Mouse (Mus musculus) adrenal gland (tissue): ENCODE data around the gene Zfyve27.

Experiments used
- intact Hi-C: fragments of 180-260 bp; cut with DNase I; formaldehyde crosslinking; loops from one replicate; pipeline ENCODE4 v1.15.1; 2025

Gene Zfyve27

DNA sequence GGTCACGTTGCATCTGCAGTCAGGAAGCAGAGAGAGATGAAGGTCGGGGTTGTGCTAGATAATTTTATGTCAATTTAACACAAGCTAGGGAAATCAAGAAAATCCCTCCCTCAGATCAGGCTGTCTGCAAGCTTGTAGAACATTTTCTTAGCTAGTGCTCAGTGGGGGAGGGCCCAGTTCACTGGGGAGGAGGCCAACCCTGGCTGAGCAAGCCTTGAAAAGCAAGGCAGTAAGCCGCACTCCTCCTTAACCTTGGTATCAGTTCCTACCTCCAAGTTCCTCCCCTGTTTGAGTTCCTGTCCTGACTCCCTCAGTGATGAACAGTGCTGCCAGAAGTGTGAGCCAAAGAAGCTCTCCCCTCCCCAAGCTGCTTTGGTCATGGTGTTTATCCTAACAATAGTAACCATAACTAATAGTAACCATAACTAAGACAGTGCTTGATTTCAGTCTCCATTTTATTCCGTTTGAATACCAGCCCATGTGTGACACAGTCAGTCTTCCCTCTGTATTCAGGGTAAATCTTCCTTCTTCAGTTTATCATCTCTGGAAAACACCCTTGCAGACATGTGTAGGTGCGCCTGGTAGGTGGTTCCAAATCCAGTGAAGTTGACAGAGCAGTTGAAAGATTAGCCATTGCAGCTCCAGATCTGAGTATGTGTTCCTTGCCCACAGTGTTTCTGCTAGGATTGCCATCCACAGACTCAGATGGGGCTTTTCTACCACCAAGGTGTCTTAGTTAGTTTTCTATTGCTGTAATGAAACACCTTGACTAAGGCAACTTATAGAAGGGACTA, 23.8 kb upstream of the Zfyve27 start:
- intact Hi-C loops: no loop called here

DNA sequence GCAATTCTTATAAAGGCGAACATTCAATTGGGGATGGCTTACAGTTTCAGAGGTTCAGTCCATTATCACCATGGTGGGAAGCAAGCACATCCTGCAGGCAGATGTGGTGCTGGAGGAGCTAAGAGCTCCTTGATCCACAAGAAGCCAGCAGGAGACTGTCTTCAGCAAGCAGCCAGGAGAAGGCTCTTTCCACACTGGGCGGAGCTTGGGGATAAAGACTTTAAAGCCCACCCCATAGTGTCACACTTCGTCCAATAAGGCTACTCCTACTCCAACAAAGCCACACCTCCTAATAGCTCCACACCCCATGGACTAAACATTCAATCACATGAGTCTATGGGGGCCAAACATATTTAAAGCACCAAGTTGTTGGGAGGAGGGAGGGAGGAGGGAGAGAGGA, 21.8 kb upstream of the Zfyve27 start:
- intact Hi-C loops: no loop called here

DNA sequence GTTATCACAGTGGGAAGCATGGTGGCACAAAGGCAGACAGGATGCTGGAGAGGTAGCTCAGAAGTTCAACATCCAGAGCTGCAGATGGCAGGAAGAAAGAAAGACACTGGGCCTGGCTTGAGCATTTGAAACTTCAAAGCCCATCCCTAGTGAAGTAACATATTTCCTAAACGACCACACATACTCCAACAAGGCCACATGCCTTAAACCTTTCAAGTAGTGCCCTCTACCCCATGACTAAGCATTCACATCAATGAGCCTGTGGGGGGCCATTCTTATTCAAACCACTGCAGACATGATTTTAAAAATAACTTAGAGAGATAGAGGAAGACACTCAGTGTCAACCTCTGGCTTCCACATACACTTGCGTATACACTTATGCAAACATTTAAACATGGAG, 21.0 kb upstream of the Zfyve27 start:
- intact Hi-C loops: no loop called here

DNA sequence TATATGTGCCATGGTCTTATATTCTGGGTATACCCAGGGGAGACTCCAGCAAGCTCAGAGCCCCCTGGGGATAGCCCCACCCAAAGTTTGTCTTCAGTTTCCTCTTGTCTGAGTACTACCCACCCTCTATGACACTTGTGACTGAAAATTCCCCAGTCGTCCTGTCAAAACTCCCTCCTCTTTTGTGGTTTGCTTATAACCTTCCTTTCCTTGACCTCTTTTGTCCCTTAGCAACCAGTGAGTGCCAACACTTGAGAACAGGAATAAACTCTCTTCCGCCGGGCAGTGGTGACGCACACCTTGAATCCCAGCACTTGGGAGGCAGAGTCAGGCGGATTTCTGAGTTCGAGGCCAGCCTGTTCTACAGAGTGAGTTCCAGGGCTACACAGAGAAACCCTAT, 19.7 kb upstream of the Zfyve27 start:
- intact Hi-C loops: no loop called here

DNA sequence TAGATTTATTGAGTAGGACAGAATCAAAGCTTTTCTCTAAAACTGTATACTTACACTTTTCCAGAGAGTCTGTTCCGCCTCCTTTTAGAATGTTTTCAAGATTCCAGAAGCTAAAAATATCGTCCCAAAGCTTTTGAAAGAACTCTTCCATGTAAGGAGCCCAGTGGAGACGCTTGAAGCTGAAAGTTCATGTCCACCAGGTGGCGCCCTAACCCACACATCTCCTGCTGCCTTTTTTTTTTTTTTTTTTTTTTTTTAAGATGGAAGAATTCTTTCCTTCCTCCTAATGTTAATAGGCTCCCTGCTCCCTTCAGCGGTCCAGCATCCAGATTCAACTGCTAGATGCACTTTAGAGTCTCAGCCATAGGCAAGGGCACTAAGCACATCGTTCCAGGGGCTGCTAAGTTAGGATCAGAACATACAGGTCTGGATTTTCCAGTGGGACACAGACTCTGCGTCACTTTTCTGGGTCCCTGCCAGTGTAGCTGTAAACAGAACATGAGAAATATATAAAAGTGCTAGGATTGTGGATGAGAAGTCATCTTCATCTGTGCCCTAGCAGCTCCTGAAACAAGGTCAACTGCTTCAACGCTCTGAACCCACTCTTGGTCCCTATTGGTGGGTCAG, 19.1 kb upstream of the Zfyve27 start:
- intact Hi-C loops: no loop called here

DNA sequence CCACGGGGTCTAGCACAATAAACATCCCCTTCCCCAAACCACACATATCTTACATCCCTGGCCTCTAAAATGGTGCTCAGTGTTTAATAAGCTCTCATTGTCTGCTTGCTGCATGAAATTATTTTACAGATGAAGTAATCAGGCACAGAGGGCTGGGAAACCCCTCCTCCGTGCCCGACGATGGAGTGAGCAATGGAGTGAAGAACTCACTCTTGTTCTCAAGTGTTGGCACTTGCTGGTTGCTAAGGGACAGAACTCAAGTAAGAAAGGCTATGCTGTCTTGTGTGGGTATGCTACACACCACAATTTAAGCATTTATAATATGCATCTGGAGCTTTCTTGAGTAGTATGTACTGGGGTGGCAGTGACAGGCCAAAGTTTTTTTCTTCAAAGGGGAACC, 18.5 kb upstream of the Zfyve27 start:
- intact Hi-C loops: no loop called here

DNA sequence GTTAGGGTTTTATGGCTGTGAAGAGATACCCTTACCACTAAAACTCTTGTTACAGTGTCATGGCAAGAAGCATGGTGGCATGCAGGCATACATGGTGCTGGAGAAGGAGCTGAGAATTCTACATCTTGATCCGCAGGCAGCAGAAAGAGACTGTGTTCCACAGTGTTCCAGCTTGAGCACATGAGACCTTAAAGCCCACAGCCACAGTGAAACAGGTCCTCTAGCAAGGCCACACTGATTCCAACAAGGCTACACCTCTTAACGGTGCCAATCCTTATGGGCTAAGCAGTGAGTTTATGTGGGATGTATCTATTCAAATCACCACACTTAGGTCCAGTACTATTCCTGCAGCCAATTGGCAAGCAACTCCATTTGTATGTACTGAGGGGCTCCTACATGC, 18.0 kb upstream of the Zfyve27 start:
- intact Hi-C loops: no loop called here

DNA sequence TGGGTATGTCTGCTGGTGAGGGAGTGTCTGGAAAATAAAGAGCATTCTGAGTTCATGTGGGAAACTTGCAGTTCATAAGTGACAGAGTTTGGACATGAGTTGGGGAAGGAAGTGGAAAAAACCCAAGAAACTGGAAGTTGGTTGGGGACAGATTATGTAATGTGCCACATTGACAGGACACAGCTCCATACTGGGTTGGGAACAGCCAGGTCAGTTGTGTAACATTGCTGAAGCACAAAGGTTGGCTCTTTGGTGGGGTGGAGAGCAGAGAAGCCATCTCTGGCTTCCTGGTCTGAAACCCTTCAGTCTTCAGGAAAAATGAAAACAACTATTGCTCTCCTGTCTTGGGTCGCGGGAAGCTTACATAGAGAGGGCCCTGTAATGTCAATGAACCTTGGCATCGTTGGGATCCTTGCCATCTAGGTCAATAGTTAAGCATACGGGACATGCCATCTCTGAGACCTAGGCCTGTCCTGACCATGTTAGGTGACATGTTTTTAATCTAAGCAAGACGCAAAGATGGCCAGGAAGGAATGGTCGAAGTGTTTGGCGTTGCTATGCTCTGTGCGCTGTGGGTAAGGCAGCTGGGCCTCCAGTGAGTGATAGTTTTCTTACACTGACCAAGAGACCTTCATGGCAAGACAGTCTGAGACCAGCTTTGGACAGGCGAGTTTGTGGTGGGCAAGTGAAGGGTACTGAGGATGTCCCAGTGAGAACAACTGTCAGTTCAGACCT, 17.3 kb upstream of the Zfyve27 start:
- intact Hi-C loops: no loop called here

DNA sequence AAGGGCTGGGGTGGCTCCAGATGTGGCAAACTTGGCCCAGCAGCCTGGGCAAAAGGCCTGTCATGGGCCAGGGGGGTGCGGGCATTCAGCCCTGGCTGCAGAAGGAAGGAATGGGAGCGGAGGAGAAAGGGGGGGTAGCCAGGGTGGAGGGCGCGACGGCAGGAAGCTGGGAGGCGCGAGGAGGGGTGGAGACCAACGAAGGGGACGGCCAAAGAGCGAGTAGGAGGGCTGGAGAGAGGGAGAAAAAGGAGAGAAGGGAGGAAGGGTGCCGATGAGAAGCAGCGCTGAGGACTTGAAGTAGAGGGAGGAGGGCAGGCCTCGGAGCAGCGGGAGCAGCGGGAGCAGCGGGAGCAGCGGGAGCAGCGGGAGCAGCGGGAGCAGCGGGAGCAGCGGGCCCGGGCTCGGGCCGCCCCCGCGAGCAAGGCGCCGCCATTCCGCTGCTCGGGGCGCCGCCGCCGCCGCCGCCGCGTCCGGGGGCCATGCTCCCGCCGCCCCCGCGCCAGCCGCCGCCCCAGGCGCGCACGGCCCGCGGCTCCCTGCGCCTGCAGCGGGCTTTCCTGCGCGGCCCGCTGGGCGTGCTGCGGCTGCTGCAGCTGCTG, 16.5 kb upstream of the Zfyve27 start, which contains the start of gene Marveld1:
Marveld1 (plus strand) TSS at position 231 of the 599 bp plus-strand sequence.
- intact Hi-C loops: no loop called here

DNA sequence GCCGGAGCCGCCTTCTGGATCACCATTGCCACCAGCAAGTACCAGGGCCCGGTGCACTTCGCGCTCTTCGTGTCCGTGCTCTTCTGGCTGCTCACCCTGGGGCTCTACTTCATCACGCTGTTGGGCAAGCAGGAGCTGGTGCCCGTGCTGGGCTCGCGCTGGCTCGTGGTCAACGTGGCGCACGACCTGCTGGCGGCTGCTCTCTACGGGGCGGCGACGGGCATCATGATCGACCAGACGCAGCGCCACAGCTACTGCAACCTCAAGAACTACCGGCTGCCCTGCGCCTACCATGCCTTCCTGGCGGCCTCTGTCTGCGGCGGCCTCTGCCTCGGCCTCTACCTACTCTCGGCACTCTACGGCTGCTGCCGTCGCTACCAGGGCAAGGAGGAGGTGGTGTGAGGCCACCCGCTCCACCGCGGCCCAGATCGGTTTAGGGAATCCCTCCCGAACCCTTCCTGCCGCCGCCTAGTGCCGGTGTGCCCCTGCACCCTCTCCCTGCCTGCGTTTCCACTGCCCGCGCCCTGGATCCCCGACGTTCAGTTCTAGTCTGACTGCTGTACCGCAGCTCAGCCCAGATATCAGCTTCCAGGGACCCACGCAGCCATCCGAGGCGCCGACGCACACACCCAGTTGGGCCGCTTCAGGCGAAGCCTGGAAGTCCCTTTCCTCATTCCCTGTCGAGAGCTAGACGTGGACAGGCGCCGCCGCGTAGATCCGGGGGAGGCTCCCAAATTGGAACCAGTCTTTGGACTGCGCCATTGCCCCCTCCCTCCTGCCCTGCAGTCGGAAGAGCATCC, 15.8 kb upstream of the Zfyve27 start:
- intact Hi-C loops: no loop called here

DNA sequence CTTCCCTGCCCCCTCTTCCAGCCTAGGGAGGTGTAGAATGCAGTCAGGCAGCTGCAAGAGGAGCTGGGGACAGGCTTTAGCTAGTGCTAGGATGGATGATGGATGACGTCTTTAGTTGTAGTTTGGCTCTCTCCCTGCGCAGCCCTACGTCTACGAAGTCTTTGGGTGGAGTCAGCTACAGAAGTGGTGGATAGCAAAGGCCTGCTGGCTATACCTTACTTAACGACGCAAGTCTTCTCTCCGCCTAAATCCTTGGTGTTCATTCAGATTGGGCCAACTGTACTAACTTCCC, 15.2 kb upstream of the Zfyve27 start:
- intact Hi-C loops: no loop called here

DNA sequence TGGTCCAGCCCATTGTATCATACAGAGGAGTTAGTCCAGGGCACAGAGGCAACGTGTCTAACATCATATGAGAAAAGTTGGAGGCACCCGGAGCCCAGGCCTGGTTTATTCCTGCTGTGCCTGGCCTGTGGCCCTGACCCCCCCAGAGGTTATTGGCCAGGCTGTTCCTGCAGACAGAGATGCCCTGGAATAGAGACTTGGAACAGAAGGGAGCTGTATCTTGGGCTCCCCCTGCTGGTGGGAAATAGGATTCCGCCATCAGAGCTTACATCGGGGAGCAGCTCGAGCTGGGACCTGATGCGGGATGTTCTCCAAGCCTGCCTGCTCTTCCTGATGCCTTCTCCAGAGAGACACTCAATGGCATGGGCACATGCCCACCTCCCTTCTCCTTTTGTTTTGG, 11.8 kb upstream of the Zfyve27 start:
- intact Hi-C loops: no loop called here

DNA sequence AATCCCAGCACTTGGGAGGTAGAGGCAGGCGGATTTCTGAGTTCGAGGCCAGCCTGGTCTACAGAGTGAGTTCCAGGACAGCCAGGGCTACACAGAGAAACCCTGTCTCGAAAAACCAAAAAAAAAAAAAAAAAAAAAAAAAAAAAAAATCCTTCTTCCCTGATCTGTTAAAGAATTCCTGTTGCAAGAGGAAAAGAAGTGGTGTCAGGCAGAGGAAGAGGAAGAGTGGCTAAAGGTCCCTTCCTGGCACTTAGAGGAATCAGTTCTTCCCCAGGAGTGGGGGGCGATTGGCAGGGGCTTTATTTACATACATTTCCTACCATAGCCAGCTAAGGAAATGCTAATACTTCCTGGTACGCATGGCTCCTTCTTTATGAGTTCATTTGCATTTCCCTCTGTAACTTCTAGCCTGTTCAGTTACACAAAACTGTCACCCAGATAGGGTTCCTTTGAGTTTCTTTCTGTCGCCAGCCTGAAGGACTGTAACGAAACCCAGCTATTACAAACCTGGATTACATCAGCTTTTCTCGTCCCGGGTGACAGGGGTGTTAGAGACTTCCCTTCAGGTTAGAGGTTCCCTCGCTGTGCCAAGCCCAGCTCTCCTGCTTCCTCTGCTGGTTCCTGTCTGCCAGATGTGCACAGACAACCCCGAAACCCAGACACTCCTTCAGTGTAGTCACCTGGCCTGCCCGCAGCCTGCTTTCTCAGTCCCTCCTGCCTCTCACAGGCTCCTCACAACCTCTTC, 6.1 kb upstream of the Zfyve27 start:
- intact Hi-C loops: no loop called here

DNA sequence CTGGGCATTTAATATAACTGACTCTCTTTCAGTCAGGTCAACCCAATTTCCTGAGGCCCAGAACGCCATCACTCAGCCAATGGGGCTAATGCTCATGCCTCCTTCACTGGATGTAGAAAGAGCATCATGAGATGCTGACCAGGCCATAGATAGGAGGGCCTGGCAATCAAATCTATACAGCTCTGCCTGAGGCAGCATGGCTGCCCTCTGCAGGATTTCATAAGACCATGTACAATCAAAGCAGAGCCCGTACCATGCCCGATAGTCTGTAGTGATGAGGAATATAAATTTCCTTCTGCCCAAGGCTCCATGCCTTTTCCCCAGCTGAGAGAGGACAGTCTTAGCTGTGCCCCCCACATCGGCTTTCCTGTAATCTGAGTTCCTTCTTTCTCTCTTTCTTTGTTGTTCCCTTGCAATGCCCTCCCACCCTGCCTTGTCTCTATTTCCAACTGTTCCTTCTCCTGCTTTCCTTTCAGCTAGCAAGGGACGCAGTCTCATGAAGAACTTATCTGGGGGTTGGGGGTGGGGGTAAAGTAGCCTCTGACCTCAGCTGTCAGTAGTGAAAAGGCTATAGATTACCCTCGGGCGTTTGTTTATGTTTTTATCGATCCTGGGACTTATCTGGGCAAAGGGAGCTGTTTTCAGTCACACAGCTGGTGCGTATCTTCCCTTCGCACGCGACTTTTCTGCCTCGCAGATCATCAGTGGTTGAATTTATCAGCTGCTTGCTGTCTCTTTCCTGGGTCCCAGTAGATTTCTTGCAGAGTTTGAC, 5.3 kb upstream of the Zfyve27 start:
- intact Hi-C loops: no loop called here

DNA sequence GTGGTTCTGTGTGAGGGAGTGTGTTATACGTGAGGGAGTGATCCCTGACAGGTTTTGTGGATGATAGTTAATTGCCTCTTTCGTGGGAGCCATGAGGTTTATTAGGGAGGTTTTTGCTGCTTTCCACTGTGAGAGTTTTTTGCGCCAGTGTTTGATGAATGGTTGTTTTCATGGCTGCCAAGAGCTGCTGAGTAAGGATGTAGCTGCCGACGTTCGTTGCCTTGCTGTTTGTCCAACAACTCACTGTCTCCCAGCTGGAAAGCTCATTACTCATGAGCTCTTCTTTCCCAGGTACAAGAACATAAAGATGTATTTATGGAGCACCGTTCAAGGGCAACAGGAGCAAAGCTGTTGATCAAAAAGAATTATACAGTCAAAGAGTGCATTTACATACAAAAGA, 437 bp downstream of the Zfyve27 start:
- intact Hi-C loops: no loop called here

DNA sequence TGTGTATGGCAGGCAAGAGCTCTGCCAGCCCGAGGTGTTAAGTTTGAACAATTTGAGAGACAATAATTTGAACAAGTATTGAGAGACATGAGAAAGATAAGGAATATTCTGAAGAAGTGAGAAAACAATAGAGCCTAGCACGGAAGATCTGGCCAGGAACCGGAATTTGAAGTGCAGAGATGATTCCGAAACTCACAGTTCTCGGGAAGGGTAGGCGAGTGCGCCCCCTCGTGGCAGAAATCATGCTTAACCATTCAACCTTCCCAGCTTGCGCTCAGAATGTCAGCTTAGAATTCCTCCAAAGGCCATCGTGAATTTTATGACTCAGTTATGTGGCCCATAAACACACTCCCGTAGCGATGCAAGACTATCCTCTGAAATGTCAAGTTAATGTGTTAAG, 2.4 kb downstream of the Zfyve27 start:
- intact Hi-C loops: loop anchor here (5.0 kb wide), 1 partner anchor 124 kb away; no protein-coding TSS in a partner anchor

DNA sequence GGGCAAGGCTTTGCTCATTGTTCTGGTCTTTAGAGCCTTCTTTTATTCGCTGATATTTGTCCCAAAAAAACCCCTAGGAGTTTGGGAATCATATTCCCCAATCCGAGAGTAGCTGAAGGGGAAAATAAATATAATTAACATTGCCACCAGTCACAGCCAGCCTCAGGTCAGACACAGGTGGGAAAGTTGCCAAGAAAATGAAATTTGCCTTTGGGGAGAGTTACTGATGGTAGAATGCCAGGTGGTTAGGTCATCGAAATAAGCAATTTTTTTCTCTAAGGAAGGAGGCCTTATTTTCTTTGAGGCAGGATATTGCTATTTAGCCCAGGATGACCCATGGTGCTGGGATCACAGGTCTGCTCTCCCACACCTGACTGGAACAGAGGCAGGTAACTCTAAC, 3.0 kb downstream of the Zfyve27 start:
- intact Hi-C loops: loop anchor here (5.0 kb wide), 1 partner anchor 124 kb away; no protein-coding TSS in a partner anchor

DNA sequence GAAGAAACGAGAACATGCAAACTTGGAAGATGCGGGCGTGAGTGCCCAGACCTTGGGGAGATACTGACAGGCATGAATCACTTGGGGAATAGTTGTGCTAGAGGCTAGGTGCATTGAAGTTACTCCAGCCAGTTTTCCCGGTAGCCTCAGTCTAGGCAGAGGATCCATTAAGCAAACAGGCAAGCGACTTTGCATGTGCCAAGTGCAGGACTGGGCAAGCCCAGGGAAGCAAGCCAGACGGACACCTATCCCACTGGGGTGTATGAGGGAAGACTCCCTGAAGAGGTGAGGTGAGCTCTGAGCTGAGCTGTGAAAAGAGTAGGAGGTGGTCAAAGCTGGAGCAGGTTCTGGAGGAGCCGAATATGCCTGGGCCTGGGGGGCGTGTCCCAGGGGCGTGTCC, 3.7 kb downstream of the Zfyve27 start:
- intact Hi-C loops: loop anchor here (5.0 kb wide), 1 partner anchor 125 kb away; no protein-coding TSS in a partner anchor

DNA sequence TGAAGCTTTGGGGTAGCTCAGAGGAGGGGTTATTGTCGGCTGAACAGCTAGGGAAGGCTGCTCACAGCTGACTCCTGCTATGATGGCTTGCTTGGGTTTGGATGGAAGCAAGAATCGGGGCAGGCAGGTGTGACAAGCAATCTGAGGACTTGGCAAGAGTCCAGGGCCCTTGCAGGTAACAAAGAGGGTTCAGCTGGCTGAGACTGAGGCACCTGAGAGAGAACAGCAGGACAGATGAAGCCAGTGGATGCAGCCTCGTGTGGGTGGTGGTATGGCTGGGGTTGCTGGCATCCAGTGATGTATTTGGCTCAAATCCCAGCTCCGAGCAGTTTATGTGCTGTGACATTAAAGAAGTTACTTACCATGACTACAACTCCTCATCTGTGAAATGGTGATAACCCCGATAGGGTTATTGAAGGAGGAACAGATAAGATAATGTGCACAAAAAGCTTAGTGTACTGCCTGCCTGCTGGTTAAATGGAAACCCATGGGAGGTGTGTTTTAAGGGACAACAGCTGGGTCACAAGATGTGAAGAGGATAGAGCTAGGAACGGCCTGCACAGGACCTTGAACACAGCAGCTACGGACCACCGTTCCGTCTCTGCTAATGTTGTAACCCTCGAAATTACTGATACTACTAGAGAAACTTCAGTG, 5.7 kb downstream of the Zfyve27 start:
- intact Hi-C loops: loop anchor here (5.0 kb wide), 1 partner anchor 127 kb away; no protein-coding TSS in a partner anchor
